Mouse (Mus musculus): ENCODE results near the gene Foxi3. TPM values are rescaled to one million over a fixed set of nuclear protein-coding genes. Genes with fewer than 3 reads are reported as not detected.

Gene Foxi3
- polyA plus RNA-seq, 1 experiment from 2014 or later = not detected

Other genes with a start within 250 kb of the Foxi3 start
- gene Rpia, start 164.3 kb upstream of the Foxi3 start, polyA plus RNA-seq (2014; fragmentation: Nextera tagmentation; extraction: Ambion mirVana) = 3.2 and 4.5 TPM in 2 replicates
- 10.6 and 13.4 TPM in 2 replicates for gene Eif2ak3, start 112.0 kb upstream of the Foxi3 start, polyA plus RNA-seq (2014; fragmentation: Nextera tagmentation; extraction: Ambion mirVana)
- not detected in 2 replicates for gene Tex37, start 37.6 kb upstream of the Foxi3 start, polyA plus RNA-seq (2014; fragmentation: Nextera tagmentation; extraction: Ambion mirVana)
- 3.5 and 3.9 TPM in 2 replicates for gene Thnsl2, start 187.9 kb downstream of the Foxi3 start, polyA plus RNA-seq (2014; fragmentation: Nextera tagmentation; extraction: Ambion mirVana)
- not detected in 2 replicates for gene Fabp1, start 243.3 kb downstream of the Foxi3 start, polyA plus RNA-seq (2014; fragmentation: Nextera tagmentation; extraction: Ambion mirVana)

Measured in midbrain, embryonic 14.5 days (tissue).